Mouse (Mus musculus) layer of hippocampus, adult 11-12 months (tissue): Measurements from ENCODE around the gene Cnnm4.
"Not testable (repeated sequence)": the region's sequence is repeated elsewhere in the genome, so short reads cannot be mapped to it uniquely, and the experiment has no call there.

Experiments used
- DNase-seq: peaks from one replicate; pipeline ENCODE4 v3.0.0; 2022; ENCODE audit warnings: low spot score

Gene Cnnm4

GRCm38 (mm10) chr1:36518259-36518658, 46.8 kb downstream of the Cnnm4 start:
- no peak for DNase-seq

GRCm38 (mm10) chr1:36519626-36520025, 48.2 kb downstream of the Cnnm4 start:
- DNase-seq: no peak

- no peak for DNase-seq
Measured at GRCm38 (mm10) chr1:36522210-36522609, 50.8 kb downstream of the Cnnm4 start.

GRCm38 (mm10) chr1:36523332-36524013, 52.1 kb downstream of the Cnnm4 start:
- DNase-seq: no peak

- DNase-seq: no peak
Measured at GRCm38 (mm10) chr1:36524058-36524457, 52.6 kb downstream of the Cnnm4 start.

GRCm38 (mm10) chr1:36525774-36526173, 54.4 kb downstream of the Cnnm4 start:
- no peak for DNase-seq

- no peak for DNase-seq
Measured at GRCm38 (mm10) chr1:36526903-36527302, 55.5 kb downstream of the Cnnm4 start.

GRCm38 (mm10) chr1:36528351-36528750, 56.9 kb downstream of the Cnnm4 start:
- no peak for DNase-seq

- no peak for DNase-seq
Measured at GRCm38 (mm10) chr1:36529274-36529673, 57.9 kb downstream of the Cnnm4 start.

- DNase-seq: no peak
Measured at GRCm38 (mm10) chr1:36529875-36530274, 58.5 kb downstream of the Cnnm4 start.

GRCm38 (mm10) chr1:36530485-36530884, 59.1 kb downstream of the Cnnm4 start:
- DNase-seq: no peak

GRCm38 (mm10) chr1:36530962-36531361, 59.5 kb downstream of the Cnnm4 start:
- no peak for DNase-seq

GRCm38 (mm10) chr1:36531461-36531860, 60.0 kb downstream of the Cnnm4 start:
- no peak for DNase-seq

GRCm38 (mm10) chr1:36533546-36533945, 62.1 kb downstream of the Cnnm4 start:
- no peak for DNase-seq

GRCm38 (mm10) chr1:36534595-36535058, 63.2 kb downstream of the Cnnm4 start:
- DNase-seq: no peak

- no peak for DNase-seq
Measured at GRCm38 (mm10) chr1:36535477-36536396, 64.3 kb downstream of the Cnnm4 start.

GRCm38 (mm10) chr1:36536397-36536728, 64.9 kb downstream of the Cnnm4 start:
- DNase-seq: no peak

GRCm38 (mm10) chr1:36536783-36537182, 65.4 kb downstream of the Cnnm4 start, which contains the start of gene Ankrd23:
Ankrd23 (minus strand) TSS chr1:36536883.
- DNase-seq: not testable (repeated sequence)

- no peak for DNase-seq
Measured at GRCm38 (mm10) chr1:36538727-36539126, 67.3 kb downstream of the Cnnm4 start.

- DNase-seq: no peak
Measured at GRCm38 (mm10) chr1:36539186-36539585, 67.8 kb downstream of the Cnnm4 start, which contains the start of gene Gm42417. Gm42417 (minus strand) TSS chr1:36539429.

- DNase-seq: no peak
Measured at GRCm38 (mm10) chr1:36540132-36540531, 68.7 kb downstream of the Cnnm4 start.

GRCm38 (mm10) chr1:36540807-36541206, 69.4 kb downstream of the Cnnm4 start:
- DNase-seq: no peak

GRCm38 (mm10) chr1:36541844-36542243, 70.4 kb downstream of the Cnnm4 start:
- no peak for DNase-seq
